Mouse (Mus musculus): ENCODE measurements around the gene Polm.

- TF ChIP-seq GATA1 (IDR thresholded peaks at IDR 0.05; ENCODE audit: low read length) (no peak), TAL1 (IDR thresholded peaks at IDR 0.05; ENCODE audit: low read length) (no peak)
Observed at GRCm38 (mm10) chr11:5855481-5855880, 17.7 kb upstream of the Polm start.

Data from erythroblast, embryonic 14.5 days (primary cell).